Comparison of ENCODE assay signal across 14 mouse cellular contexts in the genomic region with DNA sequence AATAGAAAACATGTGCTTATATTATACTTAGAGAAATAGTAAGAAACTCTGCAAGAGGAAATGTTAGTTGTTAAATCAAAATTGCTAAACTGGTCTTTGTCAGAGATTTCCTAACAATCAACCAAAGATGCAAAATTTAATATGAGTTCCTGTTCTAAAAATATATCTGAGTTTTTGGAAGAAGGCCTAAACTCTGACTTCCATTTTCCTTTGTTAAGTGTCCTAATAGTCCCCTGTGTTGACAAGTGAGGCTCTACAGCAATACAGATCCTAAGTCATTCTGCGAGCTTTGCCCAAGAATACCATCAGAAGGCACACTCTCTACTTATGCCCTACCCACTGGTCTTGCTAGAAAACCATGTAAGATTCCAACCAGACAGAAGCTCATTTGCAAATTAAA.
"Had no signal": no experiment of that assay in that cellular context is flagged by ENCODE, and none has a peak within 500 bp of the region (broad histone marks: within the 10 kb centered on the region; RNA-seq: fewer than 3 reads in every experiment).

No protein-coding gene starts in this region.

- H3K36me3 ChIP-seq: midbrain, embryonic 15.5 days had no signal

- H3K4me3 ChIP-seq: limb, embryonic 15.5 days; liver, embryonic 13.5 days; midbrain, embryonic 15.5 days; neural tube, embryonic 13.5 days; stomach, embryonic 15.5 days had no signal

- H3K27ac ChIP-seq: limb, embryonic 15.5 days; liver, embryonic 13.5 days; midbrain, embryonic 15.5 days; neural tube, embryonic 13.5 days; stomach, embryonic 15.5 days had no signal

- DNase-seq: kidney, adult 8-10 months; kidney, postnatal 25 days; layer of hippocampus, adult 9-11 months; layer of hippocampus, postnatal 36 days; liver, embryonic 13.5 days; lung, adult 2 months; lung, postnatal 10 days; right cerebral cortex, postnatal 14 days; thymus, adult 2 months; thymus, postnatal 25 days had no signal
